Mouse (Mus musculus): ENCODE data around the gene Gli2.

Gene Gli2

GRCm38 (mm10) chr1:119053402-119053841, at the start of gene Gli2:
Gene Gli2, minus strand, starts transcription at chr1:119053619.
- peak; percentile 92 for DNase-seq (ENCODE audit: low spot score in 2 of 2)

- no peak for DNase-seq (ENCODE audit: low spot score in 2 of 2)
Observed at GRCm38 (mm10) chr1:119097921-119098521, 44.6 kb upstream of the Gli2 start.

- DNase-seq (ENCODE audit: low spot score in 2 of 2): peak; percentile 68 to 84
Observed at GRCm38 (mm10) chr1:119093739-119094138, 40.3 kb upstream of the Gli2 start.

DNA sequence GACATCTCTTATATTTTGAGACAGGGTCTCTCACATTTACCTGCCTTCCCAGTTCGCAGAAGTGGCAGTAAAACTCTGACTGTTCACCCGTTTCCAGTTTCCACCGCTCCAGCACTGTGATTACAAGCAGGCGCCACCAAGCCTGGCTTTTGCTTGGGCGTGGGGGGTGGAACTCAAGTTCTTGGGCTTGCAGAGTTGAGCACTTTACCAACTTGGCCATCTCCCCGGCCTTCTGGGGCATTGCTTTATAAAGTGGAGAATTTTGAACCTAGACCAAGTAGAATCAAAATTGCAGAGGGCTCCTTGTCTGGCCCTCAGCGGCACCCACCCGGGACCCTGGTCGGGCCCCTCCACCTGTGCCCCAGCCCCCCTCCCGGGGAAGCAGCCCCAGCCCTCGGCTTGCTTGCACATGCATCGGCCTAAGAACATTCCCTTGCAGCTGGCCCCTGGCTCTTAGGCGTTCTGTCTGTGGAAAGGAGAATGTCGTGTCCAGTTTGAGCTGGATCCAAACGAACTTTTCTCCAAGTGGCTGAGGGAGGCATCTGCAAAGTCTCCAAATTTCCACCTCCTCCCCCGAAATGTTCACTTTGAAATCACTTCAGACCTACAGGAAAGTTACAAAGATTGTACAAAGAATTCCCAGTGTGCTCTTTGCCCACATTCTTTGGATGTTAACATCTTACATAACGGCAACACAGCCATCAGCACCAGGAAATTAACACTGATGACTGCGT, 36.6 kb upstream of the Gli2 start:
- DNase-seq (ENCODE audit: low spot score in 2 of 2): no peak

DNA sequence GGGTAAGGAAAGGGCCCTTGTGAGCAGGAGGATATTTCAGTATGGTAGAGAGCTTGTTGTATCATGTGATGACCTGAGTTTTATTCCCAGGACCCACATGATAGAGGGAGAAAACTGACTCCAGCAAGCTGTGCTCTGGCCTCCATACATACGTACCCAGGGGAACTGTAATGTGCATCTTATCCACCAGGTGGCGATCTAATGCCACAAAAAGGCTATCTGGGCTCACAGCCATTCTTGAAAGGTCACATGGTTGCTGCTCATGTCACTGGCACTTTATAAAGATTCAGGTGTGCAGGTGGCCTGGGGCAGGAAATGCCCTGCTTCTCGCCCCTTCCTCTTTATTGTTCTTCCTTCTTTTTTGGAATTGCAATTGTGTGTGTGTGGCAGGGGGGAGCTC, 34.1 kb upstream of the Gli2 start:
- peak; percentile 80 to 84 for DNase-seq (ENCODE audit: low spot score in 2 of 2)

- no peak for DNase-seq (ENCODE audit: low spot score in 2 of 2)
Observed at GRCm38 (mm10) chr1:119085771-119086170, 32.4 kb upstream of the Gli2 start.

- DNase-seq (ENCODE audit: low spot score in 2 of 2): peak; percentile 65 to 75
Observed at GRCm38 (mm10) chr1:119083468-119083921, 30.1 kb upstream of the Gli2 start.

- peak; percentile 35 to 56 for DNase-seq (ENCODE audit: low spot score in 2 of 2)
Observed at GRCm38 (mm10) chr1:119082231-119082991, 29.0 kb upstream of the Gli2 start.

- DNase-seq (ENCODE audit: low spot score in 2 of 2): no peak
Observed at GRCm38 (mm10) chr1:119077933-119078332, 24.5 kb upstream of the Gli2 start.

GRCm38 (mm10) chr1:119076333-119076732, 22.9 kb upstream of the Gli2 start:
- no peak for DNase-seq (ENCODE audit: low spot score in 2 of 2)

- DNase-seq (ENCODE audit: low spot score in 2 of 2): no peak
Observed at GRCm38 (mm10) chr1:119075916-119076315, 22.5 kb upstream of the Gli2 start.

DNA sequence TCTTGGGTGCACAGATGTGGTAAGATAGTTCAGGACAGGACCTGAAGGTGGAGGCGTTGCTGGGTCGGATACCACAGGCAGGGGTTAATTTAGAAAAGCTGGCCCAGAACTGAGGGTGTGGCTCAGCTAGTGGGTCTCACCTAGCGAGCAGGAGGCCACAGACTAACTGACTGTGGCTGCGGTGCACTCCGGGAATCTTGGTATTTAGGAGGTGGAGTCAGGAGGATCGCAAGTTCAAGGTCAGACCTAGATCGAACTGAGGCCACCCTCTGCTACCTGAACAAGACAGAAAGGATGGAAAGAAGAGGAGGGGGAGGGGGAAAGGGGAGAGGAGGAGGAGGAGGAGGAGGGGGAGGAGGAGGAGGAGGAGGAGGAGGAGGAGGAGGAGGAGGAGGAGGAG, 22.1 kb upstream of the Gli2 start:
- no peak for DNase-seq (ENCODE audit: low spot score in 2 of 2)

DNA sequence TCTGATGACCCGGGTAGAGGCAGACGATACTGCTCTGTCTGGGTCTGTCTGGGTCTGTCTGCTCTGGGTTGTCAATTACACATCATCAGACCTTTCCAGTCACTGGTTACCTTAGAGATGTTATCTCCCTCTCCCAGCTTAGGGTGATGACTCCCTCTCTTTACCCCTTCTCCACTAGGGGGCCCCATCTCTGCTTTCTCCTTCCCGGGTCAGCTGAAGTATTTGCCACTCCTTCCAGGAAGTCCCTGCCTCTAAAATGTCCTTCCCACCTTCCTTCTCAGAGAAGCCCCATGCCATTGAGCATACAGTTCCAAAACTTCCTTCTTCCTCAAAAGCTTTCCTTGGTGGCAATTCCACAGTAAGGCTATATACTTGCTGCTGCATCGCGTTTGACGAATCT, 21.5 kb upstream of the Gli2 start:
- DNase-seq (ENCODE audit: low spot score in 2 of 2): no peak

DNA sequence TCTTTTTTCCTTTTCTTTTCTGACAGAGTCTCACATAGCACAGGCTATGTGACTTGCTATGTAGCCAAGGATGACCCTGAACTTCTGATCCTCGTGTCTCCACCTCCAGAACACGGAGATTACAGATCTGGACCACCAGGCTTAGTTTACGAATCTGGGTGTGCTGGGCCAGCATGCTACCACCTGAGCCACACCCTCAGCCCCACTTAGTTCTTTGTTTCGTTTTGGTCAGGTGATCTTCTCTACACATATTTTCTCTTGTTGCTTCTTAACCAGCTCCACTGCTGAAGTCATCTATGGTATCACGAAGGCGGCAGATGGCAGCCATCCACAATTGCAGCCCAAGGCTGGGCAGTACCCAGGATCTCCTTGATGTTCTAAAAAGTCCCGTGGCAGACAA, 20.5 kb upstream of the Gli2 start:
- no peak for DNase-seq (ENCODE audit: low spot score in 2 of 2)

- DNase-seq (ENCODE audit: low spot score in 2 of 2): no peak
Observed at GRCm38 (mm10) chr1:119064892-119065671, 11.7 kb upstream of the Gli2 start.

DNA sequence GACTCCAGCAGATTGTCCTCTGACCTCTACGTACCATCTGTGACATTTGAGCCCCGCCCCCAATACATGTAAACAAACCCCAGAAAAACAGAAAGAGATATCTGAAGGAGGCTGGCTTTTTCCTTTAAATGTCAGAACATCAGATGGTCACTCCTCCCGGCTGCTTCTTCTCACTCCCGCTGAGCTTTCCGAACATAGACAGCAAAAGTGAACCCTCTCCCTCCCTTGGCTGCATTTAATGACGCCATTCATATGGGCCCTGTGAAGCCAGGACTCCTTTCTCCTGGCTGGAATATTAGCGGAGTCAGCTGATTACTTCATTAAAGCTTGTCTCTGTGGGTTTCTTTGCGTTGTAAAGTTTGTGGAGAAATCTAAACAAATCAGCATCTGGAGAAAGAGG, 3.1 kb upstream of the Gli2 start:
- no peak for DNase-seq (ENCODE audit: low spot score in 2 of 2)

DNA sequence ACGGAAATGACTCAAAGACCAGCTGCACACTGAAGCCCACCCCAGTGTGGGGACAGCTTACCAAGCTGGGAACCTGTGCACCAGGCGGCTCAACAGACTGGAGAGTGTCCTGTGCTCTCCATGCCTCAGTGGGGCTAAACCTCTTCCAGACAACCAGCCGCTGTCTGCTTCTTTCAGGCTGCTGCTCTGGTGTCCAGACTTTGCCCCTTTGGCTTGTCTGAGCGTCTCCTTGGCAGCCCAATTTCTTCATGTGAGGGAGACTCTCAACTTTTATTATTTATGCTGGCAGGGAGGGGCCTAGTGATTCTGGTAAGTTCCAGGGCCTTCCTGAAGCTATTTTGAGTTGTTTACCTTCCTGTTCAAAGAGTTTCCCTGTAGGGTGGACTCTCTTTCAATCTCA, 2.4 kb upstream of the Gli2 start:
- DNase-seq (ENCODE audit: low spot score in 2 of 2): no peak

DNA sequence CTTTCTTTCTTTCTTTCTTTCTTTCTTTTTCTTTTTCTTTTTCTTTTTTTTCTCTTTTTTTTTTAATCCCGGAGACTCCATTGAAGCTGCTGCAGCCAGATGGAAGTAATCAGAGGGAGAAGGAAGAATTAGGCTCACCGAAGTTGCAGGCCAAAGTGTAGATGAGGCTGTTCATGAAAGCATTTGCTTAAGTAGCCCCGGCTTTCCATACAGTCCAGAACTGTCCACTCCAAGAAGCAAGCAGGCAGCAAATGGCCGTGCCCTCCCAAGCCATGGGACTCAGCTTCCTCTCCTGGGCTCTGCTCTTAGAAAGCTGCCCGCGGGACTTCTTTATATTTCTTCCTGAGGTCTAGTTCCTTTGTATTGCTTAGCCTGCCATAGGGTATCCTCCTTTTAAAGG, 1.0 kb upstream of the Gli2 start:
- no peak for DNase-seq (ENCODE audit: low spot score in 2 of 2)

- peak; percentile 49 to 50 for DNase-seq (ENCODE audit: low spot score in 2 of 2)
Observed at GRCm38 (mm10) chr1:119053872-119054354, 494 bp upstream of the Gli2 start.

GRCm38 (mm10) chr1:119052631-119053177, 715 bp downstream of the Gli2 start:
- DNase-seq (ENCODE audit: low spot score in 2 of 2): peak in 1 of 2 experiments; percentile 40

GRCm38 (mm10) chr1:119051938-119052551, 1.4 kb downstream of the Gli2 start:
- peak in 1 of 2 experiments; percentile 38 for DNase-seq (ENCODE audit: low spot score in 2 of 2)
